Mouse (Mus musculus): ENCODE results near the gene Blcap.

Gene Blcap

GRCm38 (mm10) chr2:157559858-157560257 is 11.2 kb downstream of the Blcap start, which contains the start of gene Nnat:
TSS of gene Nnat (plus strand) at chr2:157560078.
- no peak for DNase-seq (ENCODE audit: low spot score)

GRCm38 (mm10) chr2:157559440-157559839 is 11.6 kb downstream of the Blcap start:
- no peak for DNase-seq (ENCODE audit: low spot score)

- DNase-seq (ENCODE audit: low spot score): no peak
These were observed 12.6 kb downstream of the Blcap start for GRCm38 (mm10) chr2:157558520-157558919.

- no peak for DNase-seq (ENCODE audit: low spot score)
These were observed 13.0 kb downstream of the Blcap start for GRCm38 (mm10) chr2:157558051-157558450.

GRCm38 (mm10) chr2:157556074-157556698 is 14.9 kb downstream of the Blcap start:
- no peak for DNase-seq (ENCODE audit: low spot score)

GRCm38 (mm10) chr2:157552158-157552886 is 18.8 kb downstream of the Blcap start:
- no peak for DNase-seq (ENCODE audit: low spot score)

- DNase-seq (ENCODE audit: low spot score): no peak
These were observed 20.8 kb downstream of the Blcap start for GRCm38 (mm10) chr2:157550292-157550691.

- no peak for DNase-seq (ENCODE audit: low spot score)
These were observed 24.4 kb downstream of the Blcap start for GRCm38 (mm10) chr2:157546686-157547085.

GRCm38 (mm10) chr2:157544333-157544888 is 26.7 kb downstream of the Blcap start:
- DNase-seq (ENCODE audit: low spot score): no peak

- no peak for DNase-seq (ENCODE audit: low spot score)
These were observed 28.7 kb downstream of the Blcap start for GRCm38 (mm10) chr2:157542415-157542814.

GRCm38 (mm10) chr2:157541631-157542030 is 29.4 kb downstream of the Blcap start:
- DNase-seq (ENCODE audit: low spot score): no peak

GRCm38 (mm10) chr2:157540953-157541569 is 30.0 kb downstream of the Blcap start:
- DNase-seq (ENCODE audit: low spot score): no peak

GRCm38 (mm10) chr2:157540073-157540952 is 30.8 kb downstream of the Blcap start:
- DNase-seq (ENCODE audit: low spot score): no peak

- no peak for DNase-seq (ENCODE audit: low spot score)
These were observed 34.0 kb downstream of the Blcap start for GRCm38 (mm10) chr2:157537118-157537517.

- DNase-seq (ENCODE audit: low spot score): no peak
These were observed 34.5 kb downstream of the Blcap start for GRCm38 (mm10) chr2:157536476-157537081.

GRCm38 (mm10) chr2:157534163-157534562 is 36.9 kb downstream of the Blcap start:
- DNase-seq (ENCODE audit: low spot score): no peak

- DNase-seq (ENCODE audit: low spot score): no peak
These were observed 39.2 kb downstream of the Blcap start for GRCm38 (mm10) chr2:157531681-157532426.

GRCm38 (mm10) chr2:157530056-157530955 is 40.8 kb downstream of the Blcap start:
- DNase-seq (ENCODE audit: low spot score): no peak

- DNase-seq (ENCODE audit: low spot score): no peak
These were observed 48.5 kb downstream of the Blcap start for GRCm38 (mm10) chr2:157522556-157522955.

- no peak for DNase-seq (ENCODE audit: low spot score)
These were observed 50.6 kb downstream of the Blcap start for GRCm38 (mm10) chr2:157520496-157520895.
